Mouse (Mus musculus) kidney, postnatal 36 days (tissue): ENCODE measurements around the gene Gse1.
"Not testable (repeated sequence)": the region's sequence is repeated elsewhere in the genome, so short reads cannot be mapped to it uniquely, and the experiment has no call there.

Experiments
- DNase-seq, 2 experiments: peaks; one replicate each; pipeline ENCODE4 v3.0.0; 2021 to 2022; ENCODE audit warnings: mixed read lengths in 2 of 2

Gse1 gene

GRCm38 (mm10) chr8:120351332-120352071, 123.2 kb downstream of the Gse1 start:
- peak; percentile 67 to 73 for DNase-seq

- no peak for DNase-seq
These were observed 123.8 kb downstream of the Gse1 start for GRCm38 (mm10) chr8:120352096-120352495.

GRCm38 (mm10) chr8:120356067-120356466, 127.8 kb downstream of the Gse1 start:
- DNase-seq = no peak

GRCm38 (mm10) chr8:120357504-120357903, 129.2 kb downstream of the Gse1 start:
- no peak for DNase-seq

GRCm38 (mm10) chr8:120361301-120361700, 133.0 kb downstream of the Gse1 start:
- peak; percentile 79 to 85 for DNase-seq

- peak; percentile 89 to 91 for DNase-seq
These were observed 135.4 kb downstream of the Gse1 start for GRCm38 (mm10) chr8:120363552-120364071.

- DNase-seq = peak; percentile 43 to 77
These were observed 136.0 kb downstream of the Gse1 start for GRCm38 (mm10) chr8:120364093-120364725.

- peak; percentile 53 to 63 for DNase-seq
These were observed 138.6 kb downstream of the Gse1 start for GRCm38 (mm10) chr8:120366840-120367239.

- DNase-seq = not testable (repeated sequence)
These were observed 139.9 kb downstream of the Gse1 start for GRCm38 (mm10) chr8:120368191-120368590.

GRCm38 (mm10) chr8:120368814-120369649, 140.8 kb downstream of the Gse1 start:
- DNase-seq = peak; percentile 98

GRCm38 (mm10) chr8:120369956-120370355, 141.7 kb downstream of the Gse1 start:
- peak; percentile 81 to 89 for DNase-seq

- no peak for DNase-seq
These were observed 142.2 kb downstream of the Gse1 start for GRCm38 (mm10) chr8:120370461-120370860.

GRCm38 (mm10) chr8:120371146-120371545, 142.9 kb downstream of the Gse1 start:
- no peak for DNase-seq

GRCm38 (mm10) chr8:120371725-120372457, 143.6 kb downstream of the Gse1 start:
- DNase-seq = no peak

- no peak for DNase-seq
These were observed 144.4 kb downstream of the Gse1 start for GRCm38 (mm10) chr8:120372684-120373083.

GRCm38 (mm10) chr8:120373621-120374020, 145.4 kb downstream of the Gse1 start:
- no peak for DNase-seq

- DNase-seq = no peak
These were observed 145.8 kb downstream of the Gse1 start for GRCm38 (mm10) chr8:120374070-120374469.

GRCm38 (mm10) chr8:120374514-120374913, 146.3 kb downstream of the Gse1 start:
- DNase-seq = peak in 1 of 2 experiments; percentile 44

GRCm38 (mm10) chr8:120375170-120375569, 146.9 kb downstream of the Gse1 start:
- DNase-seq = peak; percentile 49 to 63

GRCm38 (mm10) chr8:120376215-120376614, 148.0 kb downstream of the Gse1 start:
- no peak for DNase-seq

GRCm38 (mm10) chr8:120376847-120377802, 148.9 kb downstream of the Gse1 start:
- DNase-seq = peak in 1 of 2 experiments; percentile 56
